Mouse (Mus musculus) B cell, adult 62 days (primary cell): ENCODE results near the gene Pfkfb2. TPM values are rescaled to one million over a fixed set of nuclear protein-coding genes. Genes with fewer than 3 reads are reported as not detected.

ENCODE experiments used
- total RNA-seq: library from RNA; stranded (reverse); gene quantifications from 4 replicates; pipeline ENCODE4 v1.2.4, GENCODE M21; 2023

Gene Pfkfb2
- total RNA-seq = 20.4 to 25.6 TPM (median 24.3 TPM) in 4 replicates

DNA sequence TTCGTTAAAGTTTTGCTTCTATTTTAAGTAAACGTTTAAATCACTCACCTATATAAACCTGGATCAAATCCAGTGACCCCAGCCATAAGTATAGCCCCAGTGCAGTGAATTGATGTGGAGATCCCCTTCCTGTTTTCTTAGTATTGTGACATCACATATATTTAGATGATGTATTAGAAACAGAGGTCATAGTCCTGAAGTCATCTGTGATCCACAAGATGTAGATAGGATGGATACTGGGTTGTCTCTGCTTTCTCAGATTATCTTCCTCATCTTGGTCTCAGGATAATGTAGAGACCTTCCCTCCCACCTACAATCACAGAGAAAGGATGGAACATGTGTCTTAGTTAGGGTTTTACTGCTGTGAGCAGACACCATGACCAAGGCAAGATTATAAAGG is at the start of gene Pfkfb2:
Gene Pfkfb2, minus strand, starts transcription at position 101 of the 400 bp plus-strand sequence.

DNA sequence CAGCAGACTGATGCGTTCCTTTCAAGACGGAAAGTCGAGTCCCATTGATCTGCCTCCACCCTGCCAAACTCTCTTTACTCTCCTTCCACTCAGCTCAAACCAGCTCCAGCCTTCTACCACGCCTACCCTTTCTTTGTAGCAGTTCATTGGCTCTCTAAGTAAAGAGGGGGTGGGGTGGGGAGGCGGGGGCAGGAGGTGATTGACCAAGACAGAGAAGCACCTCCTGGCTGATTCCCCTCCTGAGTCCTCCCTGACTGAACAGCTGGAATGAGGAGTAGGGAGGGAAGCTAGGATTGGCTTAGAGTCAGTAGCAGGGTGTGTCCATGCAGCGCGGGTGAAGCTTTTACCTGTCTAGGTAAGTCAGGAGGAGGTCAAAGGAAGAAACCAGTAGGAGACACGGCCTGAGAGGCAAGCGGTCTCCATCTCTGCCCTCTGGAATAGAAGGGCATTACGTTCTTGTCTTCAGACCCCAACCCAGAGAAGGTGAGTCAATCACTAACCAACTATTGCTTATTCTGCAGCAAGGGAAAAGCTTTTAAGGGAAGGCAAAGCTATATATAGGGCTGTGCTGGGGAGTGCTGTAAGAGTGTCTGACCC is 2.8 kb upstream of the Pfkfb2 start, which contains the start of gene AA986860:
Gene AA986860, plus strand, starts transcription at position 236 of the 597 bp plus-strand sequence.

DNA sequence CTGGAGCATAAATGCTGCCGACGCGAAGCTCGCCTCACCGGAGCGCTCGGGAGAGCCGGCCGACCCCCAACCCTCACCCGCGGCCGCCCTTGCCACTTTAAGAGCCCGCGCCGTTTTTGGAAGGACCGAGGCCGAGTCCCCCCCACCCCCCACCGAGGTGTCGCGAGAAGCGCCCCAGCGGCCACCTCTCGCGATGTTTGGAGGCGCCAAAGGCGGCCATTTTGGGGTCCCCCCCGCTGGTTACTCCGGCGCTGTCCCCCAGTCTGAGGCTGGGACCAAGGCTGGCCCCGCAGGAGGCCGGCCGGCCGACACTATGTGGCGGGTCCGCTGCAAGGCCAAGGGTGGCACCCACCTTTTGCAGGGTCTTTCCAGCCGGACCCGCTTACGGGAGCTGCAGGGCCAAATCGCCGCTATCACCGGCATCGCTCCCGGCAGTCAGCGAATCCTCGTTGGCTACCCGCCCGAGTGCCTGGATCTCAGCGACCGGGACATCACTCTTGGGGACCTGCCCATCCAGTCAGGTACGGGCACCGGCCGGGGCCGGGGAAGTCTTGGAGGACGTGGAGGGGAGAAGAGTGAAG is 11.7 kb downstream of the Pfkfb2 start, which contains the start of gene Yod1:
Gene Yod1, plus strand, starts transcription at position 37 of the 581 bp plus-strand sequence.

GRCm38 (mm10) chr1:130715561-130716217 is 13.4 kb downstream of the Pfkfb2 start, which contains the start of gene Gm29427:
Gene Gm29427 (minus strand): TSS chr1:130715799.

DNA sequence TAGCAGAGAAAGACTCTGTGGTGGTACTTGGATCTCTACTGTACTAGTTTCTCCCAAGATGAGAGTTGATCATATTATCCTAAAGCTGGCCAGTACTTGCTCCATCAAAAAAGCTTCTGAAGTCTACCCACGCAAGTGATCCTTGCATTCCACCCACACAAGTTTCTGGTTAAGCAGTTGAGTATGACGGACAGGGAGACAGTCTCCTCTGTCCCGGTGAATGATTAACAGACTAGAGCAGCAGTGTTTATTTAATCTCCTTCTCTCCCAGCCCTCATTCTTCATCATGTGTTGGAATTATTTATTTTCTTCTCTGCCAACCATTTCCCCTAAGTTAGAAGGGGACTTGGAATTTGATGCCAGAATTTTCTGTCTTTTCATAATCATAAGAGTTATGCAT is 67.6 kb downstream of the Pfkfb2 start, which contains the start of gene C4bp:
Gene C4bp, minus strand, starts transcription at position 179 of the 400 bp plus-strand sequence.

Other genes with a start within 250 kb of the Pfkfb2 start
- 0.31 TPM in 1 of 4 replicates, not detected in the others for gene Zp3r, start 99.6 kb downstream of the Pfkfb2 start, total RNA-seq
- gene C4bp, start 67.6 kb downstream of the Pfkfb2 start, total RNA-seq = not detected in 4 replicates
- gene Gm29427, start 13.5 kb downstream of the Pfkfb2 start, total RNA-seq = not detected in 4 replicates
- 11.3 to 12.6 TPM (median 11.6 TPM) in 4 replicates for gene Yod1, start 11.9 kb downstream of the Pfkfb2 start, total RNA-seq
- 0.55 to 0.92 TPM (median 0.83 TPM) in 4 replicates for gene AA986860, start 2.7 kb upstream of the Pfkfb2 start, total RNA-seq
- gene Fcamr, start 71.6 kb upstream of the Pfkfb2 start, total RNA-seq = not detected in 4 replicates
- 2.4 to 3.7 TPM (median 2.7 TPM) in 4 replicates for gene Pigr, start 97.4 kb upstream of the Pfkfb2 start, total RNA-seq
- 862 to 992 TPM (median 907 TPM) in 4 replicates for gene Fcmr, start 136.4 kb upstream of the Pfkfb2 start, total RNA-seq
- gene Il24, start 158.2 kb upstream of the Pfkfb2 start, total RNA-seq = not detected in 4 replicates
- not detected in 4 replicates for gene Il20, start 182.2 kb upstream of the Pfkfb2 start, total RNA-seq
- not detected in 4 replicates for gene Il19, start 210.9 kb upstream of the Pfkfb2 start, total RNA-seq